Mouse (Mus musculus) liver, postnatal 0 days (tissue): Measurements from ENCODE around the gene Safb. TPM values are rescaled to one million over a fixed set of nuclear protein-coding genes. Genes with fewer than 3 reads are reported as not detected.
A peak's percentile ranks its signal among the peaks of the same experiment; 100 is the strongest.

Experiments used
- ATAC-seq: fragments of 200-750 bp; cut with Nextera tagmentation; 2 replicates; pipeline ENCODE4 v1.8.0; 2017; ENCODE audit warnings: mild to moderate bottlenecking, moderate library complexity
- DNase-seq: peaks from one replicate; pipeline ENCODE4 v3.0.0-alpha.2; 2016
- H3K27ac ChIP-seq: fragments of 300-500 bp; sonication (generic); 2 replicates; pipeline ENCODE4 v1.5.1; 2014; ENCODE audit warnings: antibody characterized with exemption, moderate library complexity, mild to moderate bottlenecking, low read depth
- H3K27me3 ChIP-seq: fragments of 300-500 bp; sonication (generic); 2 replicates; pipeline ENCODE4 v1.6.1; 2014; ENCODE audit warnings: low read length, control low read depth, mixed read lengths; ENCODE audit not compliant: insufficient read depth
- H3K36me3 ChIP-seq: fragments of 300-500 bp; sonication (generic); replicated peaks from 2 replicates; pipeline ENCODE4 v1.6.1; 2014; ENCODE audit warnings: mild to moderate bottlenecking, control low read depth, low read length, moderate library complexity, mixed read lengths; ENCODE audit not compliant: insufficient read depth
- H3K4me1 ChIP-seq: fragments of 300-500 bp; sonication (generic); 2 replicates; pipeline ENCODE4 v1.6.1; 2014; ENCODE audit warnings: antibody characterized with exemption, mild to moderate bottlenecking, control low read depth; ENCODE audit not compliant: insufficient read depth
- H3K4me2 ChIP-seq: fragments of 300-500 bp; sonication (generic); 2 replicates; pipeline ENCODE4 v1.6.1; 2014; ENCODE audit warnings: low read depth, mild to moderate bottlenecking, low read length, moderate library complexity, mixed read lengths
- H3K4me3 ChIP-seq: fragments of 300-500 bp; sonication (generic); 2 replicates; pipeline ENCODE4 v1.5.1; 2014; ENCODE audit warnings: low read depth, low read length
- H3K9ac ChIP-seq: fragments of 300-500 bp; sonication (generic); replicated peaks from 2 replicates; pipeline ENCODE4 v1.6.1; 2014; ENCODE audit warnings: mild to moderate bottlenecking, moderate library complexity
- H3K9me3 ChIP-seq: fragments of 300-500 bp; sonication (generic); 2 replicates; pipeline ENCODE4 v1.6.1; 2016; ENCODE audit warnings: mild to moderate bottlenecking, control low read depth, low read length, mixed read lengths
- CTCF ChIP-seq: sonication (generic); IDR thresholded peaks from 2 replicates; pipeline ENCODE4 v1.5.1; 2016; ENCODE audit warnings: antibody characterized with exemption, low read depth
- EP300 ChIP-seq: IDR thresholded peaks from 2 replicates; pipeline ENCODE4 v1.6.1; 2016; ENCODE audit warnings: antibody characterized with exemption, low read depth, mild to moderate bottlenecking
- WGBS: fragments of 180-500 bp; shearing (Covaris S2); extraction: QIAGEN DNeasy Blood & Tissue Kit; methylation state at CpG from one replicate; pipeline ENCODE4 v1.1.7; 2014; ENCODE audit not compliant: insufficient replicate concordance; 5-methylcytosine and 5-hydroxymethylcytosine counted together
- polyA plus RNA-seq: library from polyadenylated mRNA; unstranded; fragments of >200 nt; fragmentation: Nextera tagmentation; extraction: Ambion mirVana; gene quantifications from 2 replicates; pipeline ENCODE4 v1.2.1, GENCODE M21; 2015

The Safb gene
- polyA plus RNA-seq, 1 experiment from 2014 or later = 28.4 TPM

- DNase-seq (peak; percentile 13), ATAC-seq (no peak)
- H3K36me3 ChIP-seq = no peaks in the 10 kb centered on the region
- TF ChIP-seq EP300 (no peak), CTCF (peak; percentile 31)
- no peak overlapping the region for H3K4me2 ChIP-seq
- no peaks in the 10 kb centered on the region for H3K4me1 ChIP-seq
- H3K9me3 ChIP-seq = no peaks in the 10 kb centered on the region
- no peak overlapping the region for H3K4me3 ChIP-seq
- no peaks in the 10 kb centered on the region for H3K27me3 ChIP-seq
- no peak overlapping the region for H3K9ac ChIP-seq
- WGBS = 77% methylated on average over 3 of the region's 3 CpGs
- H3K27ac ChIP-seq = no peak overlapping the region
These were observed 40.9 kb upstream of the Safb start for GRCm38 (mm10) chr17:56543684-56544224.

DNA sequence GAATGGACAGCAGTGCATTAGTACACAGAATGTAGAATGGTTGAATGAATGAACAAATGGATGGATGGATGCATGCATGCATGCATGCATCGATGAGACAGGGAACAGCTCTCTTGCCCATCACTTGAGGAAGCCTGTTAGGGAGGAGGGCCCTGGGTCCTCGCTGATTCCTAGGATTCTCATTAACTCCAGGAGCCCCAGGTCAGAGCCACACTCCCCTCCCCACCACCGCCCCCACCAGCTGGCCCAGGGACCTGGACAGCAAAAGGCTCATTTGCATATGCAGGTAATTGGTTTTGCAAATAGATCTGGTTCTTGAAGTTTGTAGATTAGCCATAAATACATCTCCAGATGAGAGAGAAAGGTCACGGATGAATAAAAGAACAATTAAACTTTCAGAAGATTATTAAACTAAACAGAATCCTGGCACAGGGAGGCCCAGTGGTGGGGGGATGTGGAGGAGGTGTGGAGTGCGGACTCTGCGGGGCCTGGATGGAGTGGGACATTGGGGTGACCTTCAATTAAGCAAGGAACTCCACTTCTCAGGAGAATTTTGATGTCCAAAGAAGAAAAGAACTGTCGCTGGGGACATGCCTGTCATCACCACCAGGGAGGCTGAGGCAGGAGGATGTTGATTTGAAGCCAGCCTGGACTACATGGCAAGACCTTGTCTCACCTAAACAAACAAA, 39.8 kb upstream of the Safb start:
- Histone ChIP-seq H3K27ac (no peak overlapping the region), H3K9ac (no peak overlapping the region), H3K4me2 (no peak overlapping the region), H3K27me3 (no peaks in the 10 kb centered on the region), H3K9me3 (no peaks in the 10 kb centered on the region), H3K4me3 (no peak overlapping the region), H3K4me1 (no peaks in the 10 kb centered on the region), H3K36me3 (no peaks in the 10 kb centered on the region)
- DNase-seq = peak; percentile 9
- no peak for ATAC-seq
- no peak for TF ChIP-seq CTCF
- TF ChIP-seq EP300 = no peak
- 74% methylated on average over 7 of the region's 7 CpGs for WGBS

GRCm38 (mm10) chr17:56545945-56546344, 38.7 kb upstream of the Safb start:
- H3K9me3 ChIP-seq = no peaks in the 10 kb centered on the region
- WGBS = 55% methylated on average over 1 of the region's 1 CpGs

DNA sequence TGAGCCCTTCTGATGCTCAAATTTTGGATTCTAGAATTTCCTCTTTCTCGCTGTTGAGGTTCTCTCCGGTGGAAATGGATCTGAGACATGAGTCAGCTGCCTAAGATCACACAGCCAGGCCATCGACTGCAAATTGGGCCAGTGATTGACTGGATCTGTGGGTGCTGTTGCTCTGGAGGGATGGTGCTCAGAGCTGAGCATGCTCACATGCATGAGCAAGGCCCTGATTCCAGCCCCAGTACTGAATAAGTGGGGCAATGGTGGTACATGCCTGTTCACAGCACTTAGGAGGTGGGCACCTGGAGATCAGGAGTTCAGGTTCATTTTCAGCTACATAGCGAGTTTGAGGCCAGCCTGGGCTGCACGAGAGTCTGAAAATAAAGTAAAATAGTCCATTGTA, 38.0 kb upstream of the Safb start:
- ATAC-seq (no peak), DNase-seq (peak; percentile 6)
- H3K27me3 ChIP-seq = no peaks in the 10 kb centered on the region
- no peak overlapping the region for H3K27ac ChIP-seq
- H3K4me1 ChIP-seq = no peaks in the 10 kb centered on the region
- no peak overlapping the region for H3K9ac ChIP-seq
- H3K4me3 ChIP-seq = no peak overlapping the region
- H3K4me2 ChIP-seq = no peak overlapping the region
- WGBS = 72% methylated on average over 5 of the region's 5 CpGs
- H3K9me3 ChIP-seq = no peaks in the 10 kb centered on the region
- TF ChIP-seq EP300 = no peak
- no peak for TF ChIP-seq CTCF
- H3K36me3 ChIP-seq = no peaks in the 10 kb centered on the region

More at GRCm38 (mm10) chr17:56545945-56546344, 38.7 kb upstream of the Safb start:
- peak; percentile 14 for DNase-seq
- H3K36me3 ChIP-seq = no peaks in the 10 kb centered on the region
- H3K27me3 ChIP-seq = no peaks in the 10 kb centered on the region
- H3K4me3 ChIP-seq = no peak overlapping the region
- no peaks in the 10 kb centered on the region for H3K4me1 ChIP-seq
- no peak overlapping the region for H3K9ac ChIP-seq
- ATAC-seq = no peak
- no peak overlapping the region for H3K27ac ChIP-seq
- no peak overlapping the region for H3K4me2 ChIP-seq
- TF ChIP-seq CTCF (no peak), EP300 (no peak)

DNA sequence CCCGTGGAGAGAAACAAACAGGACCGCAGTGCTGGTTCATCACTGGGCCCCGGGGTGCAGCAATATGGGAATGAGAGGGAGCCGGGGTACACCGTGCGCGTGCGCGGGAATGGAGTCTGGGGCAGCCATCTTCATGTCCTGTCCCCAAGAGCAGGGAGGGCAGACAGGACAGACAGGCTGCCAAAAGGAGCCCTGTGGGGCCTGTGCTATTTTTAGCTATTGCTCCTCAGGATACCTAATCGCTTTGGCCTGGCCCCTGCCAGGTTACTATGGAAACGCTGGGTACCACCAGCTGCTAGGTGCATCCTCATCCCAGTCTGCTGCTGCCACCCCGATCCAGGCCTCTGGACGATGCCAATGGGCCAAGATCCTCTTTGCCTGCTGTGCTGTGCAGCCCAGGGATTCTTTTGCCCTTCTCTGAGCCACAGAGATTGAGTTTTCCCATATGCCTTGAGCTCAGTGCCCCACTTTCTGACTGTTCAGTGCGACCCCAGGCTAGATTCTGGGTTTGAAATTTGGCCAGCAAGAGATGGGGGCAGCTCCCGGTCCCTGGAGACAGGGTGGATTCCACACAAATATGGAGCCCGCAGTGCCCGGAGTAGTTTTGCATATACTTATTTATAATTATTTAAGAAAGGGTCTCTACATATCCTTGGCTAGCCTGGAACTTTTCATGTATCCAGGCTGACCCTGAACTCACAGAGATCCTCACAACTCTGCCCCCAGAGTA, 37.3 kb upstream of the Safb start:
- TF ChIP-seq EP300 (no peak), CTCF (no peak)
- no peak overlapping the region for H3K4me3 ChIP-seq
- H3K27ac ChIP-seq = no peak overlapping the region
- WGBS = 68% methylated on average over 17 of the region's 17 CpGs
- H3K4me2 ChIP-seq = no peak overlapping the region
- DNase-seq = peak; percentile 11
- H3K9me3 ChIP-seq = no peaks in the 10 kb centered on the region
- H3K27me3 ChIP-seq = no peaks in the 10 kb centered on the region
- no peak for ATAC-seq
- no peaks in the 10 kb centered on the region for H3K36me3 ChIP-seq
- H3K4me1 ChIP-seq = no peaks in the 10 kb centered on the region
- no peak overlapping the region for H3K9ac ChIP-seq

DNA sequence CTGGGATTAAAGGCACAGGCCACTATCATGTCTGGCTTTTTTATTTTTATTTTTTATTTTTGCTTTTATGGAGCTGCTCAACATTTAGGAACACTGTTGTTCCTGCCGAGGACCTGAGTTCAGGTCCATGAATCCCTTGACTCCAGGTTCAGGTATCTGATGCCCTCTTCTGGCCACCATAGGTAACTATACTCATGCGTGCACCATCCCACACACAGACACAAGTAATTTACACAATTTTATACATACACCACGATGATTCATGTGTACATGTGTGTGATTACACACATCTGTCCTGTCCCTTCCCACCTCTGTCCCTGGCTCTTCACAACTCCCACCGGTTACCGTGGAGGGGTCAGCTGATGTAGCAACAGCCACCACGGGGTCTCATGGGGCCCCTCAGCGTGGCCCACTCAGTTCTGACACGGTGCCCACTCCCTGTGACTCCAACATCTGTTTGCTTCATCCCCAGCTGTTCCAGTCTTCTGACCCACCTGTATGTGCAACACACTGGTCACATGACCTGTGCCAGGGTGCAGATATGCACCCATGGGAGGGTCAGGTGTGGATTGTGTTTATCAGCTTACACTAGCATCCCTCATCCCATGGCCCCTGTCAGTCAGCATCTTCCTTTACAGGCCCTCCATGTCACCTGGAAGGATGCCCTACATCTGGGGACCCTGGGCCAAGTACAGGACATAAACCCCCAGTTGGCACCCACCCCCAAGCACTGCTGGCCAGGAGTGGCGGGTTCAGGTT, 36.6 kb upstream of the Safb start:
- DNase-seq = peak; percentile 11
- WGBS = 74% methylated on average over 9 of the region's 9 CpGs
- TF ChIP-seq EP300 = no peak
- TF ChIP-seq CTCF = peak; percentile 45

More for the DNA sequence above, 36.6 kb upstream of the Safb start:
- Histone ChIP-seq H3K9me3 (no peaks in the 10 kb centered on the region), H3K36me3 (no peaks in the 10 kb centered on the region), H3K27me3 (no peaks in the 10 kb centered on the region), H3K27ac (no peak overlapping the region), H3K4me1 (no peaks in the 10 kb centered on the region), H3K4me3 (no peak overlapping the region), H3K9ac (no peak overlapping the region), H3K4me2 (no peak overlapping the region)
- ATAC-seq = no peak
